Mouse (Mus musculus): ENCODE data around the gene Plxnb3. TPM values are rescaled to one million over a fixed set of nuclear protein-coding genes. Genes with fewer than 3 reads are reported as not detected.

The Plxnb3 gene
- 2.8 and 3.2 TPM in 2 replicates for polyA plus RNA-seq (2012; rRNA removed)

GRCm38 (mm10) chrX:73756334-73757140, at the start of gene Plxnb3:
Gene Plxnb3 (plus strand): TSS chrX:73757090.

GRCm38 (mm10) chrX:73716109-73716661, 40.7 kb upstream of the Plxnb3 start, which contains the start of the genes Bcap31 and Abcd1:
Gene Bcap31 (minus strand): TSS chrX:73716175.
Gene Abcd1 (plus strand): TSS chrX:73716597.

GRCm38 (mm10) chrX:73774168-73774760, 17.4 kb downstream of the Plxnb3 start, which contains the start of gene Srpk3:
Gene Srpk3 (plus strand): TSS chrX:73774405.

GRCm38 (mm10) chrX:73786364-73787224, 29.7 kb downstream of the Plxnb3 start, which contains the start of the genes Idh3g and Ssr4:
Gene Idh3g (minus strand): TSS chrX:73786897.
Gene Ssr4 (plus strand): TSS chrX:73787028.

Other genes starting within 250 kb of the Plxnb3 start
- 5.2 and 5.3 TPM in 2 replicates for gene Dusp9, start 117.7 kb upstream of the Plxnb3 start, polyA plus RNA-seq (2012; rRNA removed)
- gene Pnck, start 97.0 kb upstream of the Plxnb3 start, polyA plus RNA-seq (2012; rRNA removed): 23.9 and 25.6 TPM in 2 replicates
- 71.0 and 71.8 TPM in 2 replicates for gene Slc6a8, start 83.9 kb upstream of the Plxnb3 start, polyA plus RNA-seq (2012; rRNA removed)
- gene Bcap31, start 40.9 kb upstream of the Plxnb3 start, polyA plus RNA-seq (2012; rRNA removed): 25.8 and 32.4 TPM in 2 replicates
- 31.0 and 34.1 TPM in 2 replicates for gene Abcd1, start 40.5 kb upstream of the Plxnb3 start, polyA plus RNA-seq (2012; rRNA removed)
- 5.2 and 5.4 TPM in 2 replicates for gene Srpk3, start 17.3 kb downstream of the Plxnb3 start, polyA plus RNA-seq (2012; rRNA removed)
- 298 and 381 TPM in 2 replicates for gene Idh3g, start 29.8 kb downstream of the Plxnb3 start, polyA plus RNA-seq (2012; rRNA removed)
- 249 and 277 TPM in 2 replicates for gene Ssr4, start 29.9 kb downstream of the Plxnb3 start, polyA plus RNA-seq (2012; rRNA removed)
- 5.1 and 8.1 TPM in 2 replicates for gene Pdzd4, start 67.9 kb downstream of the Plxnb3 start, polyA plus RNA-seq (2012; rRNA removed)
- gene Avpr2, start 135.0 kb downstream of the Plxnb3 start, polyA plus RNA-seq (2012; rRNA removed): not detected in 2 replicates
- 0.92 and 1.7 TPM in 2 replicates for gene L1cam, start 139.0 kb downstream of the Plxnb3 start, polyA plus RNA-seq (2012; rRNA removed)
- 8.9 and 10.9 TPM in 2 replicates for gene Arhgap4, start 164.8 kb downstream of the Plxnb3 start, polyA plus RNA-seq (2012; rRNA removed)
- gene Naa10, start 164.9 kb downstream of the Plxnb3 start, polyA plus RNA-seq (2012; rRNA removed): 73.7 and 85.2 TPM in 2 replicates
- 19.9 and 29.7 TPM in 2 replicates for gene Renbp, start 173.8 kb downstream of the Plxnb3 start, polyA plus RNA-seq (2012; rRNA removed)
- 76.2 and 81.0 TPM in 2 replicates for gene Hcfc1, start 209.3 kb downstream of the Plxnb3 start, polyA plus RNA-seq (2012; rRNA removed)